Mouse (Mus musculus) liver, embryonic 14.5 days (tissue): ENCODE data around the gene Lmntd1.

Experiments
- CTCF ChIP-seq: IDR thresholded peaks from 2 replicates; pipeline ENCODE4 v1.5.1; 2016; ENCODE audit warnings: antibody characterized with exemption, low read depth, control low read depth
- EP300 ChIP-seq: IDR thresholded peaks from 2 replicates; pipeline ENCODE4 v1.6.1; 2016; ENCODE audit warnings: antibody characterized with exemption, low read depth

GRCm38 (mm10) chr6:145325095-145325494 lies 289.0 kb downstream of the Lmntd1 start:
- TF ChIP-seq CTCF: no peak
- no peak for TF ChIP-seq EP300
